Mouse (Mus musculus): ENCODE results near the gene Gm20388. TPM values are rescaled to one million over a fixed set of nuclear protein-coding genes. Genes with fewer than 3 reads are reported as not detected.

The Gm20388 gene
- polyA plus RNA-seq, 1 experiment: 28.1 TPM

- Histone ChIP-seq H3K36me3 (ENCODE audit: control insufficient read depth, insufficient read depth, low read length, poor library complexity, severe bottlenecking) (no peaks in the 10 kb centered on the region), H3K27ac (ENCODE audit: insufficient read depth, low read length) (no peak overlapping the region), H3K9me3 (replicated peaks; ENCODE audit: control insufficient read depth, insufficient read depth, low read length, poor library complexity, severe bottlenecking) (no peaks in the 10 kb centered on the region), H3K27me3 (ENCODE audit: control insufficient read depth, insufficient read depth, low read length, poor library complexity, severe bottlenecking) (no peaks in the 10 kb centered on the region), H3K4me3 (ENCODE audit: low read depth, low read length) (no peak overlapping the region), H3K9ac (ENCODE audit: low read depth, poor library complexity, severe bottlenecking) (no peak overlapping the region), H3K4me1 (ENCODE audit: control insufficient read depth, insufficient read depth, low read length) (peaks cover 6% of the 10 kb centered on the region)
- no peak for TF ChIP-seq EP300 (IDR thresholded peaks at IDR 0.05; ENCODE audit: insufficient read depth, low read depth, low read length)
- TF ChIP-seq POLR2A (IDR thresholded peaks at IDR 0.05; ENCODE audit: insufficient read depth, low read length): no peak
- no peak for TF ChIP-seq CTCF (IDR thresholded peaks at IDR 0.05; ENCODE audit: low read depth, low read length)
Observed at GRCm38 (mm10) chr8:123750171-123750693, 3839.6 kb downstream of the Gm20388 start.

DNA sequence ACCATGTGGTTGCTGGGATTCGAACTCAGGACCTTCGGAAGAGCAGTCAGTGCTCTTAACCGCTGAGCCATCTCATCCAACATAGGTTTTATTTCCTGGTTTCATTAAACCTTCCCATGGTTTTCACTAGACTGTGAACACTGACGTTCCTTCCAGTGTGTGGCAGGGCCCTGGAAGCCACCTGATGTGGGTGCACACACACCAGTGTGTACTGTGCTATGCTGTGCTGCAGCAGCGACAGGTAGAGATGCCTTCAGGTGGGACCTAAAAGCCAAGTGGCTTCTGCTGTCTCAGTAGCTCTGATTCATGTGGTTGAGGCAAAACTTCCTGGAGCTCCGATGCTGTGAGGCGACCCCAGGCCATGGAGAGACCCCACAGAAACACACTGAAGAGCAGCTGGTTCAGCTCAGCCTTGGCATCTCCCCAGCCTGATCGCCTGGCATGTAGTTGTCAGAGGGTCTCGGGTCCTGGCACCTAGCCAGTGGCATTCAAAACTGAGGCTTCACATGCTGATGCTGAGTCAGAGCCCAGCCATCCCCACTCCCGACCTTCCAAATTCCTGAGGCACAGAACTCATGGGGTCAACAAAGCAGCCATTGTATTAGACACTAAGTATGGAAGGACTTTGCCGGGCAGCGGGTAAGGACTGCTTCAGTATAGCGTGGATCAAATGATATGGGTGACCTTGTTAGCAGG lies 3842.3 kb downstream of the Gm20388 start:
- Histone ChIP-seq H3K36me3 (ENCODE audit: control insufficient read depth, insufficient read depth, low read length, poor library complexity, severe bottlenecking) (no peaks in the 10 kb centered on the region), H3K9ac (ENCODE audit: low read depth, poor library complexity, severe bottlenecking) (0 out of 2 replicates have a peak overlapping the region, but pooled peaks have one; percentile 7), H3K4me3 (ENCODE audit: low read depth, low read length) (no peak overlapping the region), H3K9me3 (replicated peaks; ENCODE audit: control insufficient read depth, insufficient read depth, low read length, poor library complexity, severe bottlenecking) (no peaks in the 10 kb centered on the region), H3K4me1 (ENCODE audit: control insufficient read depth, insufficient read depth, low read length) (peaks cover 8% of the 10 kb centered on the region), H3K27ac (ENCODE audit: insufficient read depth, low read length) (no peak overlapping the region), H3K27me3 (ENCODE audit: control insufficient read depth, insufficient read depth, low read length, poor library complexity, severe bottlenecking) (no peaks in the 10 kb centered on the region)
- 0 out of 2 replicates have a peak, but pooled peaks have one; percentile 19 for TF ChIP-seq EP300 (IDR thresholded peaks at IDR 0.05; ENCODE audit: insufficient read depth, low read depth, low read length)
- TF ChIP-seq POLR2A (IDR thresholded peaks at IDR 0.05; ENCODE audit: insufficient read depth, low read length): no peak
- TF ChIP-seq CTCF (IDR thresholded peaks at IDR 0.05; ENCODE audit: low read depth, low read length): no peak

DNA sequence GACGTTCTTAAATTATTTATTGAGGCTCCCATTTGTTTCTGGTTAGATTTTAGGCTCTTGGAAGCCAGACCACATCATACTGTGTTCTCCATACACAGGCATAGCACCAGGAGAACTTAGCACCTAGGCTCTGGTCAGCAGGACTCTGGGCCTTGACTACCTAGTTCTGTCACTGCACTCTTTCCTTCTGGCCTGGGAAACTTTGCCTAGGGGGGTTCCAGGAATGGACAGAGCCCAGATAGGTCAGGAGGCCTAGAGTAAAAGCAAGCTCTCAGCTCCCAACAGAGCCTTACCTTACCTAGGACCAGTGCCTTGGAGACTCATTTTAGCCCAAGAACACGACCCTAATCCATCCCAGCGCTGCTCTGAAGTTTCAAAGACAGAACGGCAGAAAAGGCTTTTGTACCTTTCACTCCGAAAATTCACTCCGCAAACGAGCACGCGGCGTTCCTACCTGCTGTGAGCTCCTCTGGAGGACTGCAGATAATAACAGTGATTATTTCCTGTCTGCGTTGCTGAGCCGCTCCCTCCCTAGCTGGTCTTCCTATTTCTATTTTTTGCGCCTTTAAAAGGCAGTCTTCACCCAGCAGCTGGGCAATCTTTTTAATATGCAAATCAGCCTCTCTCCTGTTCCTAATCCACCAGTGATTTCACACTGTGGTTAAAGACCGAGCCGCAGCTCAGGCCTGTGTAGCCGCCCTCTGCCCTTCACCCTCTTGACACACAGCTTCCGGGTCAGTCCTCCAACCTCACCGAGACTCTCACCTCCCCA lies 3843.1 kb downstream of the Gm20388 start:
- peak overlapping the region; percentile 31 for H3K4me3 ChIP-seq (ENCODE audit: low read depth, low read length)
- H3K36me3 ChIP-seq (ENCODE audit: control insufficient read depth, insufficient read depth, low read length, poor library complexity, severe bottlenecking): no peaks in the 10 kb centered on the region
- TF ChIP-seq CTCF (IDR thresholded peaks at IDR 0.05; ENCODE audit: low read depth, low read length): no peak
- TF ChIP-seq EP300 (IDR thresholded peaks at IDR 0.05; ENCODE audit: insufficient read depth, low read depth, low read length): 0 out of 2 replicates have a peak, but pooled peaks have one; percentile 33
- H3K27me3 ChIP-seq (ENCODE audit: control insufficient read depth, insufficient read depth, low read length, poor library complexity, severe bottlenecking): no peaks in the 10 kb centered on the region
- H3K9ac ChIP-seq (ENCODE audit: low read depth, poor library complexity, severe bottlenecking): peak overlapping the region; percentile 7
- no peaks in the 10 kb centered on the region for H3K9me3 ChIP-seq (replicated peaks; ENCODE audit: control insufficient read depth, insufficient read depth, low read length, poor library complexity, severe bottlenecking)
- peak overlapping the region; percentile 28; the same call in 1 of the 2 replicates for H3K27ac ChIP-seq (ENCODE audit: insufficient read depth, low read length)
- peaks cover 8% of the 10 kb centered on the region for H3K4me1 ChIP-seq (ENCODE audit: control insufficient read depth, insufficient read depth, low read length)

GRCm38 (mm10) chr8:123754538-123755431 lies 3844.1 kb downstream of the Gm20388 start:
- H3K36me3 ChIP-seq (ENCODE audit: control insufficient read depth, insufficient read depth, low read length, poor library complexity, severe bottlenecking): no peaks in the 10 kb centered on the region
- H3K27ac ChIP-seq (ENCODE audit: insufficient read depth, low read length): no peak overlapping the region; the same call in 1 of the 2 replicates
- TF ChIP-seq EP300 (IDR thresholded peaks at IDR 0.05; ENCODE audit: insufficient read depth, low read depth, low read length): no peak
- no peak for TF ChIP-seq POLR2A (IDR thresholded peaks at IDR 0.05; ENCODE audit: insufficient read depth, low read length)
- TF ChIP-seq CTCF (IDR thresholded peaks at IDR 0.05; ENCODE audit: low read depth, low read length): no peak
- no peak overlapping the region for H3K9ac ChIP-seq (ENCODE audit: low read depth, poor library complexity, severe bottlenecking)
- H3K4me1 ChIP-seq (ENCODE audit: control insufficient read depth, insufficient read depth, low read length): peaks cover 12% of the 10 kb centered on the region
- H3K9me3 ChIP-seq (replicated peaks; ENCODE audit: control insufficient read depth, insufficient read depth, low read length, poor library complexity, severe bottlenecking): no peaks in the 10 kb centered on the region
- no peaks in the 10 kb centered on the region for H3K27me3 ChIP-seq (ENCODE audit: control insufficient read depth, insufficient read depth, low read length, poor library complexity, severe bottlenecking)
- no peak overlapping the region for H3K4me3 ChIP-seq (ENCODE audit: low read depth, low read length)

DNA sequence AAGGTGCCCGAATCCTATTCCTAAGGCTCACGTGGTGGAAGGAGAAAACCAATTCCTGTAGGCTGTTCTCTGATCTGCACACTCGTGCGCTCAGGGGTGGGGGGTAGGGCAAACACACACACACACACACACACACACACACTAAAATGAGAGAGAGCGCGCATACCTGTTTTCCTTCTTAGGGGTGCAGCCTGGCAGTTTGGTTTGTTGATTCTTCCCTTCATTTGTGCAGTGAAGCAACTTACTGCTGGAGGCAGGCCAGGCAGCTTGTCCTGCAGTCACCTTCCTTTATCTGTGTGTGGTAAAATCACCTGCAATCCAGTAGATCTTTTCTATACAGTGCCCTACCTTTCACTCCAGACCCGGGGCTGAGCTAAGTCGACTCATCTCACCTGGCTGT lies 3846.3 kb downstream of the Gm20388 start:
- Histone ChIP-seq H3K27ac (ENCODE audit: insufficient read depth, low read length) (no peak overlapping the region), H3K27me3 (ENCODE audit: control insufficient read depth, insufficient read depth, low read length, poor library complexity, severe bottlenecking) (no peaks in the 10 kb centered on the region), H3K9me3 (replicated peaks; ENCODE audit: control insufficient read depth, insufficient read depth, low read length, poor library complexity, severe bottlenecking) (no peaks in the 10 kb centered on the region), H3K36me3 (ENCODE audit: control insufficient read depth, insufficient read depth, low read length, poor library complexity, severe bottlenecking) (no peaks in the 10 kb centered on the region), H3K4me3 (ENCODE audit: low read depth, low read length) (no peak overlapping the region), H3K4me1 (ENCODE audit: control insufficient read depth, insufficient read depth, low read length) (peaks cover 12% of the 10 kb centered on the region), H3K9ac (ENCODE audit: low read depth, poor library complexity, severe bottlenecking) (no peak overlapping the region)
- TF ChIP-seq EP300 (IDR thresholded peaks at IDR 0.05; ENCODE audit: insufficient read depth, low read depth, low read length): no peak

All from ES-Bruce4 (cell line).